Mouse (Mus musculus) olfactory bulb, adult 2 months (tissue): ENCODE results near the gene AI481877.

Experiments
- CTCF ChIP-seq: fragments of 200-500 bp; IDR thresholded peaks from 2 replicates; pipeline ENCODE4 v1.5.1; 2012; ENCODE audit warnings: low read depth, mild to moderate bottlenecking, low read length, moderate library complexity; ENCODE audit not compliant: insufficient read depth
- POLR2A ChIP-seq: fragments of 200-500 bp; IDR thresholded peaks from 2 replicates; pipeline ENCODE4 v1.6.1; 2012; ENCODE audit warnings: mild to moderate bottlenecking, low read depth, low read length, moderate library complexity; ENCODE audit not compliant: insufficient read depth

GRCm38 (mm10) chr4:59035786-59036350 lies 102.9 kb downstream of the AI481877 start:
- TF ChIP-seq CTCF (no peak), POLR2A (no peak)
